Mouse (Mus musculus) intestine, embryonic 14.5 days (tissue): ENCODE measurements around the gene Fcrla. TPM values are rescaled to one million over a fixed set of nuclear protein-coding genes. Genes with fewer than 3 reads are reported as not detected.
"Not testable (repeated sequence)": the region's sequence is repeated elsewhere in the genome, so short reads cannot be mapped to it uniquely, and the experiment has no call there.

Experiments
- ATAC-seq: fragments of 200-750 bp; cut with Nextera tagmentation; replicated peaks from 2 replicates; pipeline ENCODE4 v1.8.0; 2017; ENCODE audit warnings: low read depth, moderate number of reproducible peaks, moderate TSS enrichment, moderate library complexity; ENCODE audit not compliant: low FRiP score, low TSS enrichment
- DNase-seq: peaks from one replicate; pipeline ENCODE4 v3.0.0-alpha.2; 2018; ENCODE audit warnings: low spot score
- H3K27ac ChIP-seq: fragments of 300-500 bp; sonication (generic); 2 replicates; pipeline ENCODE4 v1.5.1; 2014; ENCODE audit warnings: low read depth, mild to moderate bottlenecking, control low read depth
- H3K27me3 ChIP-seq: fragments of 300-500 bp; sonication (generic); replicated peaks from 2 replicates; pipeline ENCODE4 v1.6.1; 2014; ENCODE audit warnings: low read length, control low read depth; ENCODE audit not compliant: control insufficient read depth, insufficient read depth
- H3K36me3 ChIP-seq: fragments of 300-500 bp; sonication (generic); 2 replicates; pipeline ENCODE4 v1.6.1; 2014; ENCODE audit warnings: low read length, control low read depth; ENCODE audit not compliant: control insufficient read depth, insufficient read depth
- H3K4me1 ChIP-seq: fragments of 300-500 bp; sonication (generic); replicated peaks from 2 replicates; pipeline ENCODE4 v1.6.1; 2014; ENCODE audit warnings: low read length, control low read depth, mixed read lengths; ENCODE audit not compliant: control insufficient read depth, insufficient read depth
- H3K4me2 ChIP-seq: fragments of 300-500 bp; sonication (generic); 2 replicates; pipeline ENCODE4 v1.6.1; 2014; ENCODE audit warnings: low read length
- H3K4me3 ChIP-seq: fragments of 300-500 bp; sonication (generic); 2 replicates; pipeline ENCODE4 v1.5.1; 2014; ENCODE audit warnings: low read depth, low read length, control low read depth, mixed read lengths
- H3K9ac ChIP-seq: fragments of 300-500 bp; sonication (generic); 2 replicates; pipeline ENCODE4 v1.6.1; 2014; ENCODE audit warnings: mild to moderate bottlenecking, low read length
- H3K9me3 ChIP-seq: fragments of 300-500 bp; sonication (generic); 2 replicates; pipeline ENCODE4 v1.6.1; 2016; ENCODE audit warnings: low read length, control low read depth; ENCODE audit not compliant: control insufficient read depth
- WGBS: fragments of 180-500 bp; shearing (Covaris S2); extraction: QIAGEN DNeasy Blood & Tissue Kit; methylation state at CpG from one replicate; pipeline ENCODE4 v1.1.7; 2014; 5-methylcytosine and 5-hydroxymethylcytosine counted together
- polyA plus RNA-seq: library from polyadenylated mRNA; unstranded; fragments of >200 nt; fragmentation: Nextera tagmentation; extraction: Ambion mirVana; gene quantifications from 2 replicates; pipeline ENCODE4 v1.2.1, GENCODE M21; 2014

Fcrla gene
- polyA plus RNA-seq, 1 experiment from 2014 or later = not detected

- H3K9ac ChIP-seq = no peak overlapping the region
- no peak overlapping the region for H3K4me3 ChIP-seq
- H3K4me1 ChIP-seq = 0 out of 2 replicates have a peak, but pooled peaks cover 5% of the 10 kb centered on the region
- DNase-seq (no peak), ATAC-seq (no peak)
- no peaks in the 10 kb centered on the region for H3K9me3 ChIP-seq
- H3K27ac ChIP-seq = no peak overlapping the region
- no peak overlapping the region for H3K4me2 ChIP-seq
- no peaks in the 10 kb centered on the region for H3K36me3 ChIP-seq
- H3K27me3 ChIP-seq = no peaks in the 10 kb centered on the region
- 78% methylated on average over 3 of the region's 3 CpGs for WGBS
Observed at GRCm38 (mm10) chr1:170967581-170967980, 40.2 kb upstream of the Fcrla start.

- ATAC-seq = peak; percentile 64; the same call in 1 of the 2 replicates
Observed at GRCm38 (mm10) chr1:170963087-170963486, 35.7 kb upstream of the Fcrla start.

GRCm38 (mm10) chr1:170962301-170962700, 34.9 kb upstream of the Fcrla start:
- Histone ChIP-seq H3K9me3 (no peaks in the 10 kb centered on the region), H3K4me2 (no peak overlapping the region), H3K36me3 (no peaks in the 10 kb centered on the region), H3K27ac (no peak overlapping the region), H3K4me1 (0 out of 2 replicates have a peak, but pooled peaks cover 5% of the 10 kb centered on the region), H3K9ac (no peak overlapping the region), H3K4me3 (no peak overlapping the region), H3K27me3 (no peaks in the 10 kb centered on the region)
- no peak for ATAC-seq
- 60% methylated on average over 2 of the region's 2 CpGs for WGBS
- no peak for DNase-seq

More at GRCm38 (mm10) chr1:170963087-170963486, 35.7 kb upstream of the Fcrla start:
- 59% methylated on average over 7 of the region's 7 CpGs for WGBS
- H3K9me3 ChIP-seq = no peaks in the 10 kb centered on the region
- 0 out of 2 replicates have a peak, but pooled peaks cover 5% of the 10 kb centered on the region for H3K4me1 ChIP-seq
- H3K9ac ChIP-seq = no peak overlapping the region
- no peak overlapping the region for H3K4me3 ChIP-seq
- no peaks in the 10 kb centered on the region for H3K27me3 ChIP-seq
- H3K36me3 ChIP-seq = no peaks in the 10 kb centered on the region
- DNase-seq = no peak
- H3K27ac ChIP-seq = no peak overlapping the region
- H3K4me2 ChIP-seq = no peak overlapping the region

GRCm38 (mm10) chr1:170961101-170961500, 33.7 kb upstream of the Fcrla start:
- H3K36me3 ChIP-seq = no peaks in the 10 kb centered on the region
- no peak overlapping the region for H3K4me3 ChIP-seq
- ATAC-seq = no peak
- no peak overlapping the region for H3K4me2 ChIP-seq
- H3K27ac ChIP-seq = no peak overlapping the region
- 84% methylated on average over 6 of the region's 6 CpGs for WGBS
- no peaks in the 10 kb centered on the region for H3K27me3 ChIP-seq
- DNase-seq = no peak
- no peak overlapping the region for H3K9ac ChIP-seq
- no peaks in the 10 kb centered on the region for H3K9me3 ChIP-seq
- H3K4me1 ChIP-seq = 0 out of 2 replicates have a peak, but pooled peaks cover 5% of the 10 kb centered on the region

GRCm38 (mm10) chr1:170959791-170960190, 32.4 kb upstream of the Fcrla start:
- Histone ChIP-seq H3K36me3 (no peaks in the 10 kb centered on the region), H3K27me3 (no peaks in the 10 kb centered on the region), H3K4me2 (no peak overlapping the region), H3K9ac (no peak overlapping the region), H3K4me3 (no peak overlapping the region), H3K4me1 (0 out of 2 replicates have a peak, but pooled peaks cover 5% of the 10 kb centered on the region), H3K27ac (no peak overlapping the region), H3K9me3 (no peaks in the 10 kb centered on the region)
- ATAC-seq (no peak), DNase-seq (no peak)
- 69% methylated on average over 2 of the region's 2 CpGs for WGBS

DNA sequence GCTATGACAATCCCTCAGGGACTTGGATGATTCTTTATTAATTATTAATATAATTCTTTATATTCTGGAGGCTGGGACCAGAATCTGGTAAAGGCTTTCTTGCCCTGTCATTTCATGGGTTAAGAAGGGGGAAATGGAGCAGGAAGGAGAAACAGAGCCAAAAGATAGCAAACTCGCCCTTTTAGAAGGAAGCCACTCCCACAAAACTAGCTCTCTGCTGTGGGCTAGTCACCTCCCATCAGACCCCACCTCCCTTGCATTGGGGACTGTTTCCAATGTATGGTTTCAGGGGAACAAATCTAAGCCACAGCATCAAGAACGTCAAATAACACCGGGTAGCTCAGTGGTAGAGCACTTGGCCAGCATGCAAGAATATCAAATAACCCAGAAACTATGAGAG, 30.8 kb upstream of the Fcrla start:
- H3K4me3 ChIP-seq = no peak overlapping the region
- H3K27ac ChIP-seq = no peak overlapping the region
- H3K36me3 ChIP-seq = no peaks in the 10 kb centered on the region
- ATAC-seq (no peak), DNase-seq (no peak)
- H3K27me3 ChIP-seq = no peaks in the 10 kb centered on the region
- no peaks in the 10 kb centered on the region for H3K9me3 ChIP-seq
- H3K9ac ChIP-seq = no peak overlapping the region
- WGBS = 61% methylated on average over 3 of the region's 3 CpGs
- 0 out of 2 replicates have a peak, but pooled peaks cover 3% of the 10 kb centered on the region for H3K4me1 ChIP-seq
- H3K4me2 ChIP-seq = no peak overlapping the region

DNA sequence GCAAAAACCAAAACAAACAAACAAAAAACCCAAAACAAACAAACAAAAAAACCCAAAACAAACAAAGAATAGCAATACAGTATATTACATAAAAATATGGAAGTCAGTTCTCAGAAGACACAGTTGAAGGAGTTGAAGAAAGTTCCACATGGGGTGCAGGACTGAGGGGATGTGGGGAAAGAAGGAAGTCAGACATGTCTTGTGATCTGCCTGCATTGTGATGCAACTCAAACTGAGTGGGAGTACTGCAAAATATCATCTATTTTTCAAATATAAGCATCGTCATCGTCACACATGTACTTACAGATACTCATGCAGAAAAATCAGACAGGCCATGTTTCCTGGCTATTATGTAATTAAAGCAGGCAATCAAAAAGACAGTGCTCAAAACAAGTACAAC, 25.8 kb upstream of the Fcrla start:
- Histone ChIP-seq H3K27ac (no peak overlapping the region), H3K36me3 (no peaks in the 10 kb centered on the region), H3K4me2 (no peak overlapping the region), H3K27me3 (no peaks in the 10 kb centered on the region), H3K4me1 (no peaks in the 10 kb centered on the region), H3K9ac (no peak overlapping the region), H3K4me3 (no peak overlapping the region), H3K9me3 (no peaks in the 10 kb centered on the region)
- WGBS = 89% methylated on average over 2 of the region's 2 CpGs
- no peak for ATAC-seq
- DNase-seq = no peak

DNA sequence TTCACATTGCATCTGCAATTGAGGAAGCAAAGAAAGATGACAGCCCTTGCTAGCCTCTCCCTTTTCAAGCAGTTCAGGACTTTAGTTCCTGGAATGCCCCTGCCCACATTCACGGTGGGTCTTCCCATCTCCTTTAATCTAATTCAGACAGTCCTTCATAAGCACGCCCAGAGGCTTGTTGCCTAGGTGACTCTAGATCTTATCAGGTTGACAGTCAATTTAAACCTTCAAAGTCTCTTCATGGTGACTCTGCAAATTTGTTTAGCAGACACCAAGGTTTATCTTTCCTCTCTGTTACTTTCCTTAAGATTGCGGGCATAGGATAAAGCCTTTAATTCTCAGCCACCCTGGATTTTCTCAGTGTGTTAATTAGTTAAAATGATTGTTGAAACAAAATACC, 23.4 kb upstream of the Fcrla start:
- Histone ChIP-seq H3K9me3 (peaks cover 4% of the 10 kb centered on the region; the same call in 1 of the 2 replicates), H3K4me3 (no peak overlapping the region), H3K27me3 (no peaks in the 10 kb centered on the region), H3K27ac (no peak overlapping the region), H3K9ac (no peak overlapping the region), H3K4me2 (no peak overlapping the region), H3K36me3 (no peaks in the 10 kb centered on the region), H3K4me1 (no peaks in the 10 kb centered on the region)
- ATAC-seq (no peak), DNase-seq (no peak)
- 24% methylated on average over 3 of the region's 3 CpGs for WGBS

- not testable (repeated sequence) for H3K4me1 ChIP-seq, H3K4me3 ChIP-seq, H3K27me3 ChIP-seq, ATAC-seq, DNase-seq, H3K4me2 ChIP-seq, H3K9ac ChIP-seq, H3K9me3 ChIP-seq, H3K36me3 ChIP-seq, H3K27ac ChIP-seq
- 95% methylated on average over 2 of the region's 9 CpGs for WGBS
Observed at GRCm38 (mm10) chr1:170944908-170945307, 17.5 kb upstream of the Fcrla start.
